Mouse (Mus musculus) layer of hippocampus, adult 9-11 months (tissue): ENCODE results near the gene Vil1.
A peak's percentile ranks its signal among the peaks of the same experiment; 100 is the strongest.

Experiments
- DNase-seq: peaks from one replicate; pipeline ENCODE4 v3.0.0; 2022

Vil1 gene

GRCm38 (mm10) chr1:74415143-74415542 is 6.0 kb downstream of the Vil1 start:
- no peak for DNase-seq

GRCm38 (mm10) chr1:74418747-74419439 is 9.7 kb downstream of the Vil1 start:
- no peak for DNase-seq

DNA sequence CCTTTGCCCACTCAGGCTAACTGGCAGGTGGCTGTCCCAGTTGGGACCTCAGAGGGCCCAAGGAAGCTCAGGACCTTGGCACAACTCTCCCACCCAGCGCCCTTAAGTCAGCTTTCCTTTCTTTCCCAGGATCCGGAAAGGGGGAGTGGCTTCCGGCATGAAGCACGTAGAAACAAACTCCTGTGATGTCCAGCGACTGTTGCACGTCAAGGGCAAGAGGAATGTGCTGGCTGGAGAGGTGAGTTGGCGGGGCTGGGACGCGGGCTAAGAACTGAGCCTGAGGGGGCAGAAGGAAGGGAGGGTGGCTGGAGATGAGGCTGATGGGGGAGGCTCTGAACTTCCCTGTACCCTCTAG is 10.2 kb downstream of the Vil1 start:
- no peak for DNase-seq

DNA sequence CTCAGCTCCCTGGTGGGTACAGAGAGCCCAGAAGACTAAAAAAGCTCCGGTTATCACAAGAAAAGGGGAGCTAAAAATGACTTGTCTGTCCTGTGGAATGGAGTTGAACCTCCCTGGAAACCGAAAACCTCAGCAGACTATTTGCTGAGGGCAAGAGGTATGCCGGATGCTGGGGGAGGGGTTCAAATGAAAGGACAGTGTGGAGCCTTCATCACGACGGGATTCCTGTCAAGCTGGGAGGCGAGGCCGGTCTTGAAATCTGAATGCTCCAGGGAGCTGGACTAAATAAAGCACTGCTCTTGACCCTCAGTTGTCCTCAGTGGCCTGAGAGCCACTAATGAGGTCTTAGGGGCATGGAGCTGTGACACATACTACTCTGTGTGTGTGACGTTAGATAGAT is 14.0 kb downstream of the Vil1 start:
- DNase-seq, result no peak

DNA sequence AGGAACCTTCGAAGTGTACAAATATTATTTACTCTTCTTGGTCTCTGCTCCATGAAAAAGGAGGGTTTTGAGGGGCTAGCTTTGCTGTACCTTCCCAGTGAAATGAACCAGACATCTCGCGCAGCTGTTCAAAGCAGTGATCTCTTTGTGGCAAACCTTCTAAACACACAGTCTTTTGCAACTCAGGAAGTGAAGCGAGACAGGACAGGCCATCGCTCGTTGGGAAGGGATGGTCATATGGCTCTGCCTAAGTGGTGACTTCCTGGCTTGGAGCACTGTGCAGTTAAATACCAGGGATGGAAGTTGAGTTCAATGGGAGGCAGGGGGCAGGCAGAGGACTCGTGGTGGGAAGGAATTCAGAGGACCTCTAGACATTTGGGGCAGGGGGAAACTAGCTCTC is 16.7 kb downstream of the Vil1 start:
- DNase-seq, result no peak

DNA sequence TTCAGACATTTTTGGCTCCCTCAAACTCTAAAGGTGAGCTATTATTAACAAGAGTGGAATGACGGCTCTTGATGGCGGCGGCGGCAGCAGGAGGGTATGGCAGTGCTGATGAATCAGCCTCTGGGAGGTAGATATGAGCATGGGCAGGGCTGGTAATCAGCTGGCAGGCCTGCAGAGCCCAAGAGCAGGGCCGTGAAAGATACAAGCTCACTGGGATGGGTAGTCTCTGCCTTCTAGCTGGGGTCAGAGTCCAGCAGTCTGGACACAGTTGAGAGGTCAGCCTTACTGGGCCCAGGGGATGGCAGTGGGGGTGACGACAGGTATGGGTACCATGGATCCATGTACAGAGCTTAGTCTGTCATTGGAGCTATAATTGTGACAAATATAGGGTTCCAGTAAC is 24.0 kb downstream of the Vil1 start:
- DNase-seq, result no peak

DNA sequence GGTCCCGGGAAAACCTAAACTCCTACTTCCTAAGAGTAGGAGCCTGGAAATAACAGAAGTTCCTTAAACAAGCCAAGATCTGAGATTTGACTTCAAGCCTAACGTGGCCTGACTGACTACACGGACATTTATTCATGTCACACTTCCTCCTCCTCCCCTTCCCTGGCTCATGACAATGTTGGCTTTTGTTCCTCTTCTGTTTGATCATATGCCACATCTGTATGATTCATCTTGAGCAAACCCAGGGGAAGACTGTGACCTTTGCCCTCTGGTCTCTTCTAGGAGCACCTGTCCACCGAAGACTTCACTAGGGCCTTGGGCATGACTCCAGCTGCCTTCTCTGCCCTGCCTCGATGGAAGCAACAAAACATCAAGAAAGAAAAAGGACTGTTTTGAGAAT is 25.4 kb downstream of the Vil1 start:
- DNase-seq, result no peak

DNA sequence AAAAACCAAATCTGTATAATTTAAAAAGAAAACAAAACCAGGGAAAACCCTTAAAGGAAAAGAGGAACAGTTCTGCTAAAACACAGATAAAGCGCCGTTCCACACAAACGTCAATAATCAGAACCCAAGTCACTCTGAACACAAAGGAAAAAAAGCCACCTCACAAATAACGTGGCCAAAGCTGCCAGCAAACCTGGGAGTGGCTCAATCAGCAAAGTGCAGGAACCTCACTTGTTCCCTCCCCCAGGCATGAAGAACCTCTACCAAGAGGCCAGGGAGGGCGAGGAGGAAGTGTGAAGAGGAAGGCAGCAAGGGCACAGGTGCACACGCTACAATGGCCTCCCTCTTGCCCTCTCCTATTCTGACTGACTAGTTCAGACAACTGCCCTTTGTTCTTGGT is 26.4 kb downstream of the Vil1 start:
- DNase-seq, result no peak

DNA sequence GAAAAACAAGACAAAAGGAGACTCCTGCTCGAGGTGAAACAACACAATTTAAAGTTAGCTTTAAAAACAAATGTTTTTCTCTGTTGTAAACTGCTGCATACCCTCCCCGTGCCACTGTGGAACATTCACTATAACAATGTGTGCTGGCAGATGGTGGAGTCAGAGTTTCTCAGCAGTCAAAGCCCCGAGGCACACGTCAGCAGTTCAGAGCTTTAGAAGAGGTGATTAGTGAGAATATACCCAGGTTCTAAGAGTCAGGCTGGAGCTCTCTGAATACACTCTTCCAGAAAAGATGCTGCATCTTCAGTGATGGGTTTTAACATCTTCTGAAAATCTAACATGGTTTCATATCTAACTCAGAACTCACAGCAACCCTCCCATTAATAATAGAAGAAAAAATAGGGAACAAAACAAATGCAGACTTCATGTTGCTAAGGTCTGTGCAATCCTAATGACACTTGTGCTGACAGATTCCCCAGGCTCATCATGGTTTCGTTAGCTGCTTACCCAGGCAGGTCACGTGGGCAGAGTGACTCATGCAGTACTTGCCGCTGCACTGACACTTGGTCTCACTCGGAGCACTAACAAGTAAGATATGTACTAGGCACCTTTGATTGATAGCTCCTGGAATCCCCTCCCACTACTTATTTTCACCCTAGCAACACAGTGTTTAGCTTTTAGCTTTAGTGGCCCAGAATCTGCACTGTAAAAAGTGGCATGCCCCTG is 28.7 kb downstream of the Vil1 start:
- DNase-seq, result peak; percentile 71

DNA sequence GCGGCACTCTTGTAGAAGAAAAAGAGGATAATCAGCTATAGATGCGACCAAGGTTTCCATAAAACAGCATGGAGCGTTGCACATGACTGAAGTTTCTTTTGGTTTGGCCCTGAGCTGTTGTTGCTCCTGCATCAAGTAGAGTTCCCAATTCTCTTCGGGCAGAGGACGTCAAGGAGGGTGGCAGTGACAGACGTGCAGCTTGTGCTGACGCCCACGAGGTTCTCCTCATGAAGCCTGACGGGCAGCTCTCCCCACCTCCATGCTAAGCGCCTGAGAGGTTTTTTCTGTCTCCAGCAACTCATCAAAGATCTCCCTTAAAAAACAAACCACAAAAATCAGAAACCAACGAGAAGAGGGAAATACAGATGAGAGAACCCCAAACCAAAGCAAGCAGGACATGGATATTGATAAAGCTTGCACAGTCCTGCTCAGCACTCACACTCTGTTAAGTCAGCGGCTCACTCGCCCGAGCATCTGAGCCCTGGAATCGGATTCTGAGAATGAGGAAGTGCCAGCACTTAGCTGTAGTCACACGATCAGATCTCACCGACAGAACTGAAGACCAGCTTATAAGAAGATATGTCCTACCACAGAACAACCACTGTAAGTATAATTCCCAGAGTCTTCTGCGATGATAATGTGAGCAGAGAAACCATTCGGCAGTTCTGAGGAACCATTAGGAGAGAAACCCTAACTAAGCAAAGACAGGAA is 30.1 kb downstream of the Vil1 start:
- DNase-seq, result no peak

GRCm38 (mm10) chr1:74444538-74444937 is 35.4 kb downstream of the Vil1 start:
- no peak for DNase-seq

GRCm38 (mm10) chr1:74452611-74453045 is 43.5 kb downstream of the Vil1 start:
- DNase-seq, result no peak

- DNase-seq, result peak; percentile 37
Measured at GRCm38 (mm10) chr1:74460273-74460672, 51.1 kb downstream of the Vil1 start.
